ENCODE assay signal across 7 mouse cellular contexts in genomic region chr6:103809986-103810341, GRCm38 (mm10).
DNase-seq lines count a peak whose midpoint lies in the region; ATAC-seq and TF ChIP-seq lines count a peak whose summit lies in the region.

No protein-coding gene starts in this region.

- H3K36me3 ChIP-seq in kidney, postnatal 0 days (ENCODE audit: insufficient read depth, low read length): no peaks in the 10 kb centered on the region
- no peaks in the 10 kb centered on the region for H3K36me3 ChIP-seq in embryonic facial prominence, embryonic 15.5 days
- H3K36me3 ChIP-seq in hindbrain, embryonic 10.5 days: no peaks in the 10 kb centered on the region
- H3K36me3 ChIP-seq in midbrain, embryonic 13.5 days: no peaks in the 10 kb centered on the region

- H3K27me3 ChIP-seq in kidney, postnatal 0 days (ENCODE audit: insufficient read depth, low read length): no peaks in the 10 kb centered on the region
- H3K27me3 ChIP-seq in embryonic facial prominence, embryonic 15.5 days: no peaks in the 10 kb centered on the region
- H3K27me3 ChIP-seq in hindbrain, embryonic 10.5 days (ENCODE audit: insufficient read depth, poor library complexity, severe bottlenecking): peaks cover 65% of the 10 kb centered on the region
- peaks cover 22% of the 10 kb centered on the region for H3K27me3 ChIP-seq in midbrain, embryonic 13.5 days

- H3K4me2 ChIP-seq in kidney, postnatal 0 days (ENCODE audit: low read length): 0 out of 2 replicates have a peak overlapping the region, but pooled peaks have one; percentile 2
- H3K4me2 ChIP-seq in embryonic facial prominence, embryonic 15.5 days (replicated peaks): 0 out of 2 replicates have a peak overlapping the region, but pooled peaks have one; percentile 8
- H3K4me2 ChIP-seq in midbrain, embryonic 13.5 days (replicated peaks): peak overlapping the region; percentile 53

- no peaks in the 10 kb centered on the region for H3K4me1 ChIP-seq in kidney, postnatal 0 days (replicated peaks; ENCODE audit: insufficient read depth, low read length)
- H3K4me1 ChIP-seq in embryonic facial prominence, embryonic 15.5 days: 0 out of 2 replicates have a peak, but pooled peaks cover 6% of the 10 kb centered on the region
- peaks cover 19% of the 10 kb centered on the region for H3K4me1 ChIP-seq in hindbrain, embryonic 10.5 days (replicated peaks)
- peaks cover 34% of the 10 kb centered on the region for H3K4me1 ChIP-seq in midbrain, embryonic 13.5 days (replicated peaks)

- no peak overlapping the region for H3K9ac ChIP-seq in kidney, postnatal 0 days (ENCODE audit: low read depth, low read length)
- H3K9ac ChIP-seq in embryonic facial prominence, embryonic 15.5 days: no peak overlapping the region
- H3K9ac ChIP-seq in midbrain, embryonic 13.5 days (replicated peaks): peak overlapping the region; percentile 24; the same call in 1 of the 2 replicates

- WGBS in kidney, postnatal 0 days: 15% methylated on average over 7 of the region's 7 CpGs
- 18% methylated on average over 7 of the region's 7 CpGs for whole genome bisulfite sequencing in embryonic facial prominence, embryonic 15.5 days
- WGBS in hindbrain, embryonic 10.5 days: 11% methylated on average over 7 of the region's 7 CpGs
- 2% methylated on average over 7 of the region's 7 CpGs for WGBS in midbrain, embryonic 13.5 days

- H3K9me3 ChIP-seq in kidney, postnatal 0 days (replicated peaks; ENCODE audit: low read length): no peaks in the 10 kb centered on the region
- no peaks in the 10 kb centered on the region for H3K9me3 ChIP-seq in embryonic facial prominence, embryonic 15.5 days (replicated peaks)
- H3K9me3 ChIP-seq in hindbrain, embryonic 10.5 days: no peaks in the 10 kb centered on the region
- H3K9me3 ChIP-seq in midbrain, embryonic 13.5 days: no peaks in the 10 kb centered on the region

- intact Hi-C loops in left cerebral cortex, postnatal 36 days (cut with DNase I): no loop called here

- H3K4me3 ChIP-seq in kidney, postnatal 0 days (replicated peaks; ENCODE audit: low read depth, low read length): no peak overlapping the region
- no peak overlapping the region for H3K4me3 ChIP-seq in embryonic facial prominence, embryonic 15.5 days (replicated peaks)
- H3K4me3 ChIP-seq in hindbrain, embryonic 10.5 days: peak overlapping the region; percentile 48
- H3K4me3 ChIP-seq in midbrain, embryonic 13.5 days (replicated peaks): peak overlapping the region; percentile 27

- no peak for ATAC-seq in kidney, postnatal 0 days (replicated peaks; ENCODE audit: low FRiP score, low read depth)
- no peak for ATAC-seq in embryonic facial prominence, embryonic 15.5 days (ENCODE audit: insufficient number of reproducible peaks, low FRiP score, low TSS enrichment, low read depth)
- peak; percentile 86 for ATAC-seq in midbrain, embryonic 13.5 days

- no peak for TF ChIP-seq CTCF in kidney, postnatal 0 days (IDR thresholded peaks at IDR 0.05; ENCODE audit: low read depth)

- no peak for DNase-seq in kidney, postnatal 0 days (ENCODE audit: low spot score)
- DNase-seq in kidney, postnatal 36 days: no peak
- DNase-seq in hindbrain, embryonic 10.5 days (ENCODE audit: low spot score): no peak
- no peak for DNase-seq in left cerebral cortex, postnatal 36 days (ENCODE audit: low spot score in 2 of 2)
- DNase-seq in urinary bladder, postnatal 10 days (ENCODE audit: low spot score): no peak

- no peak overlapping the region for H3K27ac ChIP-seq in kidney, postnatal 0 days
- no peak overlapping the region for H3K27ac ChIP-seq in embryonic facial prominence, embryonic 15.5 days (replicated peaks)
- no peak overlapping the region; the same call in 1 of the 2 replicates for H3K27ac ChIP-seq in hindbrain, embryonic 10.5 days
- peak overlapping the region; percentile 80 for H3K27ac ChIP-seq in midbrain, embryonic 13.5 days

Comparison
In these comparisons a context has a peak if more than half of its experiments do, and no peak if none do; other contexts are left out.
1. H3K4me2 ChIP-seq: peak in every context shown above with its lines; median percentile 53 in midbrain, embryonic 13.5 days; 8 in embryonic facial prominence, embryonic 15.5 days; 2 in kidney, postnatal 0 days.
2. H3K4me3 ChIP-seq: peak in hindbrain, embryonic 10.5 days (single experiment) and midbrain, embryonic 13.5 days (single experiment); none in kidney, postnatal 0 days (single experiment) and embryonic facial prominence, embryonic 15.5 days (single experiment).